Mouse (Mus musculus) pancreas, adult 10 weeks (tissue): ENCODE measurements around the gene Cstf2. TPM values are rescaled to one million over a fixed set of nuclear protein-coding genes. Genes with fewer than 3 reads are reported as not detected.

Source experiments
- polyA plus RNA-seq: library from polyadenylated mRNA; stranded (reverse); fragments of 350-450 nt; fragmentation: Illumina TruSeq; extraction: RNeasy Lipid Tissue Mini Kit (QIAGEN cat#74804); gene quantifications from one replicate; pipeline ENCODE4 v1.2.3, GENCODE M21; 2015; ENCODE audit warnings: low read depth, low replicate concordance; ENCODE audit not compliant: insufficient read depth

Cstf2 gene
- 2.7 TPM for polyA plus RNA-seq

DNA sequence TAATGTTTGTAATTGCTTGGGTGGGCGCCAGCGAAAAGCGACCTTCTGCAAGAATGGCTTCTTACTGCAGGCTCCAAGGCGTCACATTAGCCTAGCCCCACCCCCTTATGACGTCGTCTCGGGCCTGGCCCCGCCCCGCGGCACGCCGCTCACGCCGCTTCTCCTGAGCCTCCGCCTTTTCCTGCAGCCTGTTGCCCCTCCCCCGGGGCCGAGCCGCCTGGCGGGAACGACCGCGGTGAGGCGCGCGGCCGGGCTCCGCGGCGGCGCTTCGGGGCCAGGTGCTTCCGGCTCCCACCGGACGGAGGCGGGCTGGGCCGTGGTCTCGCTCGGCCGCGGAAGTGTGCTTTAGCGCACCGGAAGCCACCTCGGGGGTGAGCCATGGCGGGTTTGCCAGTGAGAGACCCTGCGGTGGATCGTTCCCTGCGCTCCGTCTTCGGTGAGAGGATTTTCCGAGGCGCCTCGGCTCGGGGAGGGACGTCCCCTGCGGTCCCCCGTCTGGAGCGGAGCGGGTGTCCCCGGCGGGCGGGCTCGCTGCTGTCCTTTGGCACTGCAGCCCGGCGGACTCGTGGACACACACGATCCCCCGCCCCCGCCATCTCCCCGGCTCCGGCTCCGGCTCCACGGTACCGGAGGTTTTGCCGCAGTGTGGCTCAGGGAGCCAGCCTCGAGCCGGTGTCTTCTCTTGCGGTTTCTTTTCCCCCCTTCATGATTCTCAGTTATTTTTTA is at the start of gene Cstf2:
Cstf2 (plus strand) TSS at position 201 of the 726 bp plus-strand sequence.

Other genes starting within 250 kb of the Cstf2 start
- not detected for gene Tnmd, start 208.2 kb upstream of the Cstf2 start, polyA plus RNA-seq
- 3.2 TPM for gene Tspan6, start 160.8 kb upstream of the Cstf2 start, polyA plus RNA-seq
- 1.0 TPM for gene Srpx2, start 150.8 kb upstream of the Cstf2 start, polyA plus RNA-seq
- 8.6 TPM for gene Sytl4, start 77.4 kb upstream of the Cstf2 start, polyA plus RNA-seq
- gene Xkrx, start 102.9 kb downstream of the Cstf2 start, polyA plus RNA-seq, result 0.28 TPM
- gene Arl13a, start 128.3 kb downstream of the Cstf2 start, polyA plus RNA-seq, result not detected
- gene Nox1, start 162.8 kb downstream of the Cstf2 start, polyA plus RNA-seq, result not detected
- gene Trmt2b, start 217.8 kb downstream of the Cstf2 start, polyA plus RNA-seq, result 5.2 TPM
- 0.85 TPM for gene Tmem35a, start 236.0 kb downstream of the Cstf2 start, polyA plus RNA-seq
- not detected for gene Cenpi, start 248.9 kb downstream of the Cstf2 start, polyA plus RNA-seq